Mouse (Mus musculus) limb, embryonic 11.5 days (tissue): ENCODE measurements around the gene Defb22. TPM values are rescaled to one million over a fixed set of nuclear protein-coding genes. Genes with fewer than 3 reads are reported as not detected.

ENCODE experiments used
- ATAC-seq: fragments of 200-750 bp; cut with Nextera tagmentation; 2 replicates; pipeline ENCODE4 v1.8.0; 2017; ENCODE audit warnings: low read depth; ENCODE audit not compliant: insufficient number of reproducible peaks, low FRiP score, low TSS enrichment
- DNase-seq: peaks from one replicate; pipeline ENCODE4 v3.0.0-alpha.2; 2015; ENCODE audit warnings: low spot score
- H3K27ac ChIP-seq: fragments of 300-500 bp; sonication (generic); replicated peaks from 2 replicates; pipeline ENCODE4 v1.5.1; 2014; ENCODE audit warnings: low read depth, mild to moderate bottlenecking, low read length
- H3K27me3 ChIP-seq: fragments of 300-500 bp; sonication (generic); 2 replicates; pipeline ENCODE4 v1.6.1; 2014; ENCODE audit warnings: mild to moderate bottlenecking, low read length, mixed read lengths; ENCODE audit not compliant: control insufficient read depth, insufficient read depth
- H3K36me3 ChIP-seq: fragments of 300-500 bp; sonication (generic); 2 replicates; pipeline ENCODE4 v1.6.1; 2014; ENCODE audit warnings: mild to moderate bottlenecking, low read length, moderate library complexity, mixed read lengths; ENCODE audit not compliant: control insufficient read depth, insufficient read depth
- H3K4me1 ChIP-seq: fragments of 300-500 bp; sonication (generic); 2 replicates; pipeline ENCODE4 v1.6.1; 2014; ENCODE audit warnings: low read length, mixed read lengths; ENCODE audit not compliant: control insufficient read depth, insufficient read depth
- H3K4me2 ChIP-seq: fragments of 300-500 bp; sonication (generic); 2 replicates; pipeline ENCODE4 v1.6.1; 2014; ENCODE audit warnings: low read depth, mild to moderate bottlenecking, moderate library complexity; ENCODE audit not compliant: severe bottlenecking
- H3K4me3 ChIP-seq: fragments of 300-500 bp; sonication (generic); 2 replicates; pipeline ENCODE4 v1.5.1; 2014; ENCODE audit warnings: low read depth, low read length
- H3K9ac ChIP-seq: fragments of 300-500 bp; sonication (generic); 2 replicates; pipeline ENCODE4 v1.6.1; 2014; ENCODE audit warnings: mild to moderate bottlenecking, low read length
- H3K9me3 ChIP-seq: fragments of 300-500 bp; sonication (generic); 2 replicates; pipeline ENCODE4 v1.6.1; 2016; ENCODE audit warnings: low read length; ENCODE audit not compliant: control insufficient read depth
- WGBS: fragments of 180-500 bp; shearing (Covaris S2); extraction: QIAGEN DNeasy Blood & Tissue Kit; methylation state at CpG from one replicate; pipeline ENCODE4 v1.1.7; 2014; 5-methylcytosine and 5-hydroxymethylcytosine counted together
- polyA plus RNA-seq: library from polyadenylated mRNA; unstranded; fragments of >200 nt; fragmentation: Nextera tagmentation; extraction: Ambion mirVana; gene quantifications from 2 replicates; pipeline ENCODE4 v1.2.1, GENCODE M21; 2014

The Defb22 gene
- polyA plus RNA-seq, 1 experiment from 2014 or later = not detected

DNA sequence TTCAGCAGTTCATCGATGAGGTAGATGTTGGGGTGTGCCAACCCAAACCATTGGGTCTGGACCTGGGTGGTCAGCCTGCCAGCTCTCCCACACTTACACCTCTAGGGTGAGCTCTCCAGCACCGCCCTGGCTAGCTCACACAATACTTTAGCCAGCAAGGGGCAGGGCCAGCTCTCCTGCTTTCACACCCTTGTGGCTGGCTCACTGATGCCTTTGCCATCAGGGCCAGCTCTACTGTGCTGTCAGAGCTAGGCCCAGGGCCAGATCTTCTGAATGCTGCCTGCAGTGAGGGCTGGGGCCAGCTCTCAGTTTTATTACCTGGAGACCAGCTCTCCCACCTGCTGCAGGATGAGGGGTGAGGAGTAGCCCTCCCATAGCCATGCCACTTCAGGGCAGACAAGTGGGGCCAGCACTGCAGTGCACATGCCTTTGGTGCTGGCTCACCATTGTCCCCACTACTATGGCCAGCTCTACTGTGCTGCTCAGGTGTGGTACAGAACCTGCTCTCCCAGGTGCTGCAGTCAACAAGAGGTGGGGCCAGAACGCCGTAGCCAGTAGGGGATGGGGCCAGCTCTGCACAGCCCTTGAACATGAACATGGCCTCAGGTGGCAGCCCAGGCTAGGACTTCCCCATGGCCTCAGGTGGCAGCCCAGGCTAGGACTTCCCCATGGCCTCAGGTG is 37.7 kb downstream of the Defb22 start:
- H3K9ac ChIP-seq = no peak overlapping the region
- no peak overlapping the region for H3K4me2 ChIP-seq
- H3K27me3 ChIP-seq = no peaks in the 10 kb centered on the region
- DNase-seq (no peak), ATAC-seq (peak; percentile 51; the same call in 1 of the 2 replicates)
- H3K27ac ChIP-seq = no peak overlapping the region
- 66% methylated on average over 4 of the region's 4 CpGs for WGBS
- H3K4me3 ChIP-seq = no peak overlapping the region
- no peaks in the 10 kb centered on the region for H3K9me3 ChIP-seq
- H3K36me3 ChIP-seq = no peaks in the 10 kb centered on the region
- H3K4me1 ChIP-seq = no peaks in the 10 kb centered on the region

GRCm38 (mm10) chr2:152450241-152450640 is 39.7 kb downstream of the Defb22 start:
- no peak overlapping the region for H3K9ac ChIP-seq
- ATAC-seq (no peak), DNase-seq (peak; percentile 84)
- no peak overlapping the region for H3K4me2 ChIP-seq
- H3K27me3 ChIP-seq = no peaks in the 10 kb centered on the region
- H3K36me3 ChIP-seq = no peaks in the 10 kb centered on the region
- H3K4me3 ChIP-seq = no peak overlapping the region
- WGBS = 7% methylated on average over 5 of the region's 5 CpGs
- no peaks in the 10 kb centered on the region for H3K9me3 ChIP-seq
- H3K4me1 ChIP-seq = no peaks in the 10 kb centered on the region
- no peak overlapping the region for H3K27ac ChIP-seq

DNA sequence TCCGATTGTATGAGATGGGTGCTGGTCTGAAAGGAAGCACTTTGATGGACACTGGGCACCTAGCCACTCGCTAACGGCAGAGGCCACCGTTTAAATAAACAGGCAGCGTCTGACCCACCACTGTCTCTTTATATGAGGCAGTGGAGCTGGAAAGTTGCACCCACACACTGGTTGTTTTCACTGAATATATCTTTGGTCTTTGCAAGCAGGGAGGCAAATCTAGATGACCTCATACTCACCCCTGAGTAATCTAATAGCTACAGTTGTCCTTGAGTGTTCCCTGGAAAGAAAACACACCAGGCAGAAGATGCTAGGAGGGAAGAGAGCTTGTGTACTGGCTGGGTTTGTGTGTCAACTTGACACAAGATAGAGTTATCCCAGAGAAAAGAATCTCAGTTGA is 42.5 kb downstream of the Defb22 start:
- Histone ChIP-seq H3K27me3 (no peaks in the 10 kb centered on the region), H3K9me3 (no peaks in the 10 kb centered on the region), H3K9ac (no peak overlapping the region), H3K27ac (no peak overlapping the region), H3K36me3 (no peaks in the 10 kb centered on the region), H3K4me1 (no peaks in the 10 kb centered on the region), H3K4me2 (no peak overlapping the region), H3K4me3 (no peak overlapping the region)
- whole genome bisulfite sequencing = 62% methylated on average over 5 of the region's 5 CpGs
- ATAC-seq (no peak), DNase-seq (no peak)

DNA sequence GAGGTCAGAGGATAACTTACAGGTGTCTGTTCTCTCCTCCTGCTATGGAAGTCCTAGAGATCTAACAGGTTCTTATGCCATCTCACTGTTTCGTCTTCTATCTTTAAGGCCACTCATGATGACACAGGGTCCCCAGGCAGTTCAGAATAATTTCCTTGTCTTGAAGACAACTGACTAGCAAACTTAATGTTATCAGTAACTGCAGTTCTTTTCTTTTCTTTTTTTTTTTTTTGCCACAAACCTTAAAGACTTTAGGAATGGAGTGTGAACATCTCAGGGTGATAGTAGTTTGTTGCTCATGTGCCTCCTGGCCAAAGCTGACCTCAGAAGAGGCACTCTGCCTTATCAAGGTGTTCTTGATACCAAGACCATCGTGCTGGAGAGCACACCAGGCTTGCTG is 43.3 kb downstream of the Defb22 start:
- Histone ChIP-seq H3K4me2 (no peak overlapping the region), H3K4me3 (no peak overlapping the region), H3K36me3 (no peaks in the 10 kb centered on the region), H3K27ac (no peak overlapping the region), H3K4me1 (no peaks in the 10 kb centered on the region), H3K9me3 (no peaks in the 10 kb centered on the region), H3K27me3 (no peaks in the 10 kb centered on the region), H3K9ac (no peak overlapping the region)
- no peak for ATAC-seq
- WGBS = 81% methylated on average over 2 of the region's 2 CpGs
- no peak for DNase-seq

DNA sequence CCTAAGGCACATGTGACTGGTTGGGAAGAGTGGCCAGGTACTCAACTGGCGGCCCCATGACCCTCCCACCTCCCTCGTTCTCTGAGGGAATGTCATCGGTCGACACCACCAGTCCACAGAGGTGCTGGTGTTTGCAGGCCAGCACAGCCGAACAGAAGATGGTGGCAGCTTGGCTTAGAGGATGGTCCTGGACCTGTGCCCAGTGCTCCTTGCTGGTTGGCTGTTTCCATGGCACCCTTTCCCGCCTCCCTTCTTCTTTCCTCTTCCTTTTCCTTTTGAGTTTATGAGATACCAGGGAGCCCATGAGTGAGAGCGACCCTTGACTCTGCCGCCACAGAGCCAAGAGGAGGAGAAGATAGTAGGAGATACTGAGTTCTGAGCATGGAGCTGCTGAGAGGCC is 46.7 kb downstream of the Defb22 start:
- no peak for DNase-seq
- Histone ChIP-seq H3K27ac (no peak overlapping the region), H3K4me2 (no peak overlapping the region), H3K4me1 (no peaks in the 10 kb centered on the region), H3K27me3 (no peaks in the 10 kb centered on the region), H3K9ac (no peak overlapping the region), H3K9me3 (no peaks in the 10 kb centered on the region), H3K4me3 (no peak overlapping the region), H3K36me3 (no peaks in the 10 kb centered on the region)
- WGBS = 87% methylated on average over 8 of the region's 8 CpGs
- no peak for ATAC-seq

GRCm38 (mm10) chr2:152442322-152442721 is 47.6 kb downstream of the Defb22 start:
- DNase-seq (no peak), ATAC-seq (no peak)
- Histone ChIP-seq H3K9ac (no peak overlapping the region), H3K36me3 (no peaks in the 10 kb centered on the region), H3K27ac (no peak overlapping the region), H3K4me3 (no peak overlapping the region), H3K4me2 (no peak overlapping the region; the same call in 1 of the 2 replicates), H3K27me3 (no peaks in the 10 kb centered on the region), H3K4me1 (peaks cover 1% of the 10 kb centered on the region; the same call in 1 of the 2 replicates), H3K9me3 (no peaks in the 10 kb centered on the region)
- 87% methylated on average over 4 of the region's 4 CpGs for WGBS

DNA sequence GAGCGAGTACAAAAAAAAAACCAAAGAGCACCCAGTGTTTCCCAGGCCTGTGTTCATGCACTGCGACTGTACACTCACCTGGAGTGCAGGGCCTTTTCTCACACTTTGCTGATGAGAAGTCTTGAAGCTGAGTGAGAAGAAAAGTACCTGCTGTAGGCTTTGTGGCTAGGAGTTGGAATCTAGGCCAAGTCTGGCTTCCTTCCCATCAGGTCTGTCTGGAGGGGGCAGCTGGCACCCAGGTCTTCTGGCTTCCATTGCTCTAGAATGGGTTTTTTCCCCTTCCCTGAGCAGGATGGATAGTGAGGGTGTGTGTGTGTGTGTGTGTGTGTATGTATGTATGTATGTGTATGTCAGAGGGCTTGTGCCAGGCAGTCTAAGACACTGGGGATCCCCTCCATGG is 50.1 kb downstream of the Defb22 start:
- no peak overlapping the region for H3K9ac ChIP-seq
- H3K4me1 ChIP-seq = peaks cover 4% of the 10 kb centered on the region; the same call in 1 of the 2 replicates
- H3K27me3 ChIP-seq = no peaks in the 10 kb centered on the region
- H3K36me3 ChIP-seq = no peaks in the 10 kb centered on the region
- H3K27ac ChIP-seq = no peak overlapping the region
- no peak overlapping the region for H3K4me2 ChIP-seq
- DNase-seq = no peak
- 84% methylated on average over 2 of the region's 2 CpGs for WGBS
- H3K4me3 ChIP-seq = no peak overlapping the region
- no peak for ATAC-seq
- no peaks in the 10 kb centered on the region for H3K9me3 ChIP-seq

DNA sequence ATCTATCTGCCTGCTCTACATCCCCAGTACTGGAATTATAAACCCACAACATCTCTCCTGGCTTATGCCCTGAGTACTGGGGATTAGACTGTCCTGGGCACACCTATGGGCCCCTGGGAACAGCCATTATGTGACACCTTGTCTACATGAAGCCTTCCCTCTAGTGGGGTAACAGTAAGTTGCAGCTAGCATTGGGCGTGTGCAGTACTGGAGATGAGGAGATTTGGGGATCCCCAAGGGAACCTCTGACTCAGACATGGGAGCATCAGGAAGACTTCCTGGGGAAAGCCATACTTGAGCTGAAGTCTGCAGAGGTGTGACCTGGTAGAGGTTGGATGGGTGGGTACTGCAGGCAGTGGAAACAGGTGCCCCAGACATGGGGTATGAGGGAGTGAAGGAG is 51.0 kb downstream of the Defb22 start:
- ATAC-seq = no peak
- DNase-seq = no peak
- H3K4me3 ChIP-seq = no peak overlapping the region
- peaks cover 4% of the 10 kb centered on the region; the same call in 1 of the 2 replicates for H3K4me1 ChIP-seq
- no peaks in the 10 kb centered on the region for H3K27me3 ChIP-seq
- H3K4me2 ChIP-seq = no peak overlapping the region
- no peaks in the 10 kb centered on the region for H3K9me3 ChIP-seq
- H3K36me3 ChIP-seq = no peaks in the 10 kb centered on the region
- no peak overlapping the region for H3K27ac ChIP-seq
- H3K9ac ChIP-seq = no peak overlapping the region
- WGBS = 65% methylated on average over 1 of the region's 1 CpGs
